Mouse (Mus musculus): ENCODE measurements at regions not wholly inside any gene's neighbourhood (a gene's known extent, or its start where the extent isn't known, plus 50 kb on each side); places are given as distances from the start of the nearest gene placed in this dataset.

- no peak for TF ChIP-seq HCFC1 (IDR thresholded peaks at IDR 0.05; ENCODE audit: borderline replicate concordance, insufficient read depth, low read length)
- no peak for TF ChIP-seq ZC3H11A (IDR thresholded peaks at IDR 0.05; ENCODE audit: borderline replicate concordance, low read depth, low read length)
- TF ChIP-seq CHD2 (IDR thresholded peaks at IDR 0.05; ENCODE audit: low read depth, low read length) = no peak
- no peak for TF ChIP-seq MAFK (IDR thresholded peaks at IDR 0.05; ENCODE audit: insufficient read depth, low read depth, low read length)
- no peak for TF ChIP-seq ZNF384 (IDR thresholded peaks at IDR 0.05; ENCODE audit: low read depth, low read length)
Observed at GRCm38 (mm10) chr7:40522703-40523267, 375.3 kb upstream of the Vstm2b start.
